Comparison of ENCODE assay signal across 8 mouse cellular contexts in genomic region chr2:127482533-127482911, GRCm38 (mm10). TPM values are rescaled to one million over a fixed set of nuclear protein-coding genes. Genes with fewer than 3 reads are reported as not detected.
DNase-seq lines count a peak whose midpoint lies in the region; ATAC-seq and TF ChIP-seq lines count a peak whose summit lies in the region.

No protein-coding gene starts in this region.

- no peak overlapping the region for H3K9ac ChIP-seq in CH12.LX (ENCODE audit: insufficient read depth, low read depth)
- no peak overlapping the region for H3K9ac ChIP-seq in heart, postnatal 0 days (replicated peaks; ENCODE audit: low read depth, low read length)

- 0% methylated on average over 21 of the region's 21 CpGs for whole genome bisulfite sequencing in forebrain, embryonic 10.5 days
- under 1% methylated on average over 19 of the region's 21 CpGs for WGBS in heart, postnatal 0 days

- no peak overlapping the region for H3K27ac ChIP-seq in CH12.LX (ENCODE audit: insufficient read depth, low read depth)
- peak overlapping the region; percentile 52; the same call in 1 of the 2 replicates for H3K27ac ChIP-seq in forebrain, embryonic 10.5 days
- H3K27ac ChIP-seq in heart, postnatal 0 days (ENCODE audit: low read depth), result no peak overlapping the region

- peak; percentile 69 for ATAC-seq in heart, postnatal 0 days (ENCODE audit: insufficient read depth, low read depth)
- ATAC-seq in megakaryocyte, adult 5-6 weeks (ENCODE audit: poor library complexity, severe bottlenecking), result peak; percentile 53

- H3K4me1 ChIP-seq in CH12.LX (ENCODE audit: control insufficient read depth in 1 of 2, insufficient read depth in 2 of 2), result 0 out of 4 replicates have a peak, but pooled peaks cover 0 to 9% of the 10 kb centered on the region in 2 experiments
- peaks cover 36% of the 10 kb centered on the region for H3K4me1 ChIP-seq in forebrain, embryonic 10.5 days
- H3K4me1 ChIP-seq in heart, postnatal 0 days (ENCODE audit: control insufficient read depth, insufficient read depth), result peaks cover 11% of the 10 kb centered on the region

- no peak for TF ChIP-seq POLR2A in CH12.LX (IDR thresholded peaks at IDR 0.05; ENCODE audit: low read depth, low read length)

- DNase-seq in CH12.LX (ENCODE audit: extremely low read depth) (no peak), R1 (ENCODE audit: low read depth, low spot score) (peak; percentile 87)
- peak; percentile 49 for DNase-seq in forebrain, embryonic 10.5 days (ENCODE audit: extremely low spot score, low spot score)
- DNase-seq in heart, postnatal 0 days (ENCODE audit: low spot score), result no peak
- DNase-seq in kidney, postnatal 25 days, result peak; percentile 81 to 89
- DNase-seq in right cerebral cortex, postnatal 4 days, result peak; percentile 50
- DNase-seq in spleen, postnatal 14 days (ENCODE audit: low spot score in 2 of 2), result no peak

- H3K9me3 ChIP-seq in CH12.LX (replicated peaks; ENCODE audit: low read length), result peaks cover 2% of the 10 kb centered on the region
- no peaks in the 10 kb centered on the region for H3K9me3 ChIP-seq in forebrain, embryonic 10.5 days
- H3K9me3 ChIP-seq in heart, postnatal 0 days (replicated peaks; ENCODE audit: control insufficient read depth, low read length), result no peaks in the 10 kb centered on the region

- TF ChIP-seq CTCF in CH12.LX (conservative IDR thresholded peaks at IDR 0.05 in 1 of 2, IDR thresholded peaks at IDR 0.05 in 1 of 2; ENCODE audit: low read depth in 2 of 2, low read length in 2 of 2), result no peak
- no peak for TF ChIP-seq CTCF in heart, postnatal 0 days (IDR thresholded peaks at IDR 0.05; ENCODE audit: low read depth)

- in situ Hi-C loops in CH12.LX (cut with MboI; ENCODE audit: low pct_ligation_motif_present, low pct_unique_long_range_greater_than_20kb, low sequenced_read_pairs), result loop anchor here (25.0 kb wide), 1 partner anchor 205 kb away; no protein-coding TSS in a partner anchor

- no peaks in the 10 kb centered on the region for H3K36me3 ChIP-seq in CH12.LX (replicated peaks in 1 of 2; ENCODE audit: control insufficient read depth in 1 of 2, insufficient read depth in 1 of 2, low read length in 1 of 2)
- H3K36me3 ChIP-seq in forebrain, embryonic 10.5 days (replicated peaks), result no peaks in the 10 kb centered on the region
- no peaks in the 10 kb centered on the region for H3K36me3 ChIP-seq in heart, postnatal 0 days (replicated peaks; ENCODE audit: control insufficient read depth, insufficient read depth, low read length)

- TF ChIP-seq EP300 in CH12.LX (IDR thresholded peaks at IDR 0.05; ENCODE audit: low read length), result no peak
- TF ChIP-seq EP300 in heart, postnatal 0 days (IDR thresholded peaks at IDR 0.05; ENCODE audit: low read depth), result no peak

- TF ChIP-seq RAD21 in CH12.LX (IDR thresholded peaks at IDR 0.05; ENCODE audit: low read depth, low read length), result no peak

- H3K4me2 ChIP-seq in CH12.LX (ENCODE audit: insufficient read depth, low read depth, poor library complexity, severe bottlenecking), result 0 out of 2 replicates have a peak overlapping the region, but pooled peaks have one; percentile 1
- peak overlapping the region; percentile 65 for H3K4me2 ChIP-seq in heart, postnatal 0 days (ENCODE audit: low read depth, low read length)

- peak overlapping the region in 1 of 3 experiments; percentile 23 for H3K4me3 ChIP-seq in CH12.LX (replicated peaks in 1 of 3; ENCODE audit: low read depth in 2 of 3, low read length in 2 of 3, poor library complexity in 1 of 3)
- H3K4me3 ChIP-seq in forebrain, embryonic 10.5 days, result peak overlapping the region; percentile 58
- H3K4me3 ChIP-seq in heart, postnatal 0 days (ENCODE audit: low read depth, low read length), result peak overlapping the region; percentile 45

- no peaks in the 10 kb centered on the region for H3K79me2 ChIP-seq in CH12.LX (replicated peaks; ENCODE audit: control insufficient read depth, extremely low read depth, insufficient read depth, poor library complexity, severe bottlenecking)

- dilution Hi-C loops in CH12.LX (cut with MboI; ENCODE audit: extremely low pct_ligation_motif_present, extremely low pct_unique_long_range_greater_than_20kb, low sequenced_read_pairs), result no loop called here

- peaks cover 93% of the 10 kb centered on the region for H3K27me3 ChIP-seq in CH12.LX (replicated peaks)
- peaks cover 91% of the 10 kb centered on the region for H3K27me3 ChIP-seq in forebrain, embryonic 10.5 days (ENCODE audit: poor library complexity, severe bottlenecking)
- peaks cover 70% of the 10 kb centered on the region for H3K27me3 ChIP-seq in heart, postnatal 0 days (ENCODE audit: control insufficient read depth, insufficient read depth, low read length)

TF ChIP-seq in CH12.LX, 34 proteins besides CTCF, POLR2A, EP300 and RAD21:
- TF ChIP-seq USF1 (IDR thresholded peaks at IDR 0.05; ENCODE audit: low read depth, low read length) (no peak), ELF1 (IDR thresholded peaks at IDR 0.05; ENCODE audit: low read depth, low read length) (no peak), JUN (IDR thresholded peaks at IDR 0.05; ENCODE audit: insufficient read depth, low read depth, low read length) (no peak), ZKSCAN1 (IDR thresholded peaks at IDR 0.05; ENCODE audit: borderline replicate concordance, low read depth, low read length) (no peak), ZMIZ1 (IDR thresholded peaks at IDR 0.05; ENCODE audit: low read depth, low read length) (no peak), MAX (IDR thresholded peaks at IDR 0.05; ENCODE audit: low read length) (no peak), POLR2AphosphoS2 (IDR thresholded peaks at IDR 0.05; ENCODE audit: low read depth, low read length) (no peak), TCF12 (IDR thresholded peaks at IDR 0.05; ENCODE audit: low read depth, low read length) (no peak), IRF4 (IDR thresholded peaks at IDR 0.05; ENCODE audit: low read depth, low read length) (no peak), MAFK (IDR thresholded peaks at IDR 0.05; ENCODE audit: insufficient replicate concordance, low read length) (no peak)

RNA-seq across cellular contexts. Expression of gene Fahd2a, which starts 38.2 kb away (rescaled TPM):
- 8.6 and 9.9 TPM in 2 replicates for total RNA-seq in CH12.LX (2012; rRNA removed)
- total RNA-seq in CH12.LX (2014; rRNA removed), result 6.6 and 8.1 TPM in 2 replicates
- polyA plus RNA-seq in CH12.LX (2012; ENCODE audit: insufficient read length, low read depth), result 4.5 and 5.2 TPM in 2 replicates
- 20.5 and 23.8 TPM in 2 replicates for polyA plus RNA-seq in forebrain, embryonic 10.5 days (2016; fragmentation: Nextera tagmentation; extraction: Ambion mirVana)
- 30.3 and 58.0 TPM in 2 replicates for total RNA-seq in heart, postnatal 0 days (2014; rRNA removed; ENCODE audit: low replicate concordance)
- 37.9 and 43.3 TPM in 2 replicates for polyA plus RNA-seq in heart, postnatal 0 days (2015; fragmentation: Nextera tagmentation; extraction: Ambion mirVana)
- 9.9 and 16.8 TPM in 2 replicates for total RNA-seq in megakaryocyte, adult 5-6 weeks (2015)
- 6.4 and 9.7 TPM in 2 replicates for total RNA-seq in megakaryocyte, adult 5-6 weeks (2017)

RNA-seq across cellular contexts. Expression of gene Kcnip3, which starts 39.4 kb away (rescaled TPM):
- not detected in 2 replicates for total RNA-seq in CH12.LX (2012; rRNA removed)
- total RNA-seq in CH12.LX (2014; rRNA removed), result not detected in 2 replicates
- not detected in 2 replicates for polyA plus RNA-seq in CH12.LX (2012; ENCODE audit: insufficient read length, low read depth)
- polyA plus RNA-seq in forebrain, embryonic 10.5 days (2016; fragmentation: Nextera tagmentation; extraction: Ambion mirVana), result 2.1 TPM in 2 replicates
- 3.5 and 7.9 TPM in 2 replicates for total RNA-seq in heart, postnatal 0 days (2014; rRNA removed; ENCODE audit: low replicate concordance)
- 0.20 and 0.40 TPM in 2 replicates for polyA plus RNA-seq in heart, postnatal 0 days (2015; fragmentation: Nextera tagmentation; extraction: Ambion mirVana)
- 3.5 and 3.6 TPM in 2 replicates for total RNA-seq in megakaryocyte, adult 5-6 weeks (2015)
- total RNA-seq in megakaryocyte, adult 5-6 weeks (2017), result 0.62 and 2.2 TPM in 2 replicates

RNA-seq across cellular contexts. Expression of gene Gpat2, which starts 57.5 kb away (rescaled TPM):
- 0.17 and 0.21 TPM in 2 replicates for total RNA-seq in CH12.LX (2012; rRNA removed)
- total RNA-seq in CH12.LX (2014; rRNA removed), result 0.19 TPM in 2 replicates
- polyA plus RNA-seq in CH12.LX (2012; ENCODE audit: insufficient read length, low read depth), result 0.45 and 0.63 TPM in 2 replicates
- 0.14 and 0.21 TPM in 2 replicates for polyA plus RNA-seq in forebrain, embryonic 10.5 days (2016; fragmentation: Nextera tagmentation; extraction: Ambion mirVana)
- 0.04 and 0.08 TPM in 2 replicates for total RNA-seq in heart, postnatal 0 days (2014; rRNA removed; ENCODE audit: low replicate concordance)
- polyA plus RNA-seq in heart, postnatal 0 days (2015; fragmentation: Nextera tagmentation; extraction: Ambion mirVana), result 0.04 and 0.20 TPM in 2 replicates
- total RNA-seq in megakaryocyte, adult 5-6 weeks (2015), result not detected in 2 replicates
- total RNA-seq in megakaryocyte, adult 5-6 weeks (2017), result not detected in 2 replicates

RNA-seq across cellular contexts. Expression of gene Prom2, which starts 58.7 kb away (rescaled TPM):
- total RNA-seq in CH12.LX (2012; rRNA removed) (not detected in 2 replicates), CH12.LX (2014; rRNA removed) (not detected in 2 replicates)
- polyA plus RNA-seq in CH12.LX (2012; ENCODE audit: insufficient read length, low read depth), result not detected in 2 replicates
- polyA plus RNA-seq in forebrain, embryonic 10.5 days (2016; fragmentation: Nextera tagmentation; extraction: Ambion mirVana), result 1.0 and 1.4 TPM in 2 replicates
- 0.04 and 6.0 TPM in 2 replicates for total RNA-seq in heart, postnatal 0 days (2014; rRNA removed; ENCODE audit: low replicate concordance)
- polyA plus RNA-seq in heart, postnatal 0 days (2015; fragmentation: Nextera tagmentation; extraction: Ambion mirVana), result 0.03 and 0.08 TPM in 2 replicates
- not detected in 2 replicates for total RNA-seq in megakaryocyte, adult 5-6 weeks (2015)
- total RNA-seq in megakaryocyte, adult 5-6 weeks (2017), result 0.12 TPM in 1 of 2 replicates, not detected in the other

Comparison
In these comparisons a context has a peak if more than half of its experiments do, and no peak if none do; other contexts are left out.
1. DNase-seq: peak in R1 (single experiment), forebrain, embryonic 10.5 days (single experiment), kidney, postnatal 25 days (2 of 2) and right cerebral cortex, postnatal 4 days (single experiment); none in CH12.LX (single experiment), heart, postnatal 0 days (single experiment) and spleen, postnatal 14 days (0 of 2).